Mouse (Mus musculus): Measurements from ENCODE around the gene Snrnp48. TPM values are rescaled to one million over a fixed set of nuclear protein-coding genes. Genes with fewer than 3 reads are reported as not detected.

Gene Snrnp48
- polyA plus RNA-seq, 1 experiment from 2014 or later: 44.1 TPM

Other genes starting within 250 kb of the Snrnp48 start
- 91.2 and 110 TPM in 2 replicates for gene Ssr1, start 210.7 kb upstream of the Snrnp48 start, polyA plus RNA-seq (2014; fragmentation: Nextera tagmentation; extraction: Ambion mirVana)
- 48.1 and 51.5 TPM in 2 replicates for gene Riok1, start 167.9 kb upstream of the Snrnp48 start, polyA plus RNA-seq (2014; fragmentation: Nextera tagmentation; extraction: Ambion mirVana)
- 1.0 and 1.1 TPM in 2 replicates for gene Cage1, start 167.9 kb upstream of the Snrnp48 start, polyA plus RNA-seq (2014; fragmentation: Nextera tagmentation; extraction: Ambion mirVana)
- 1.1 and 1.7 TPM in 2 replicates for gene Dsp, start 53.6 kb upstream of the Snrnp48 start, polyA plus RNA-seq (2014; fragmentation: Nextera tagmentation; extraction: Ambion mirVana)
- gene Bmp6, start 140.2 kb downstream of the Snrnp48 start, polyA plus RNA-seq (2014; fragmentation: Nextera tagmentation; extraction: Ambion mirVana): 2.6 and 3.2 TPM in 2 replicates